Mouse (Mus musculus) embryonic fibroblast, embryonic 13.5 days (primary cell): ENCODE results near the gene Gabarap. TPM values are rescaled to one million over a fixed set of nuclear protein-coding genes. Genes with fewer than 3 reads are reported as not detected.
A peak's percentile ranks its signal among the peaks of the same experiment; 100 is the strongest.

Experiments
- H3K27ac ChIP-seq: 2 replicates; pipeline ENCODE4 v1.5.1; 2012; ENCODE audit warnings: low read length, control low read depth, inconsistent platforms; ENCODE audit not compliant: insufficient read depth
- H3K4me1 ChIP-seq: 2 replicates; pipeline ENCODE4 v1.6.1; 2011; ENCODE audit warnings: low read length; ENCODE audit not compliant: control insufficient read depth, insufficient read depth
- H3K4me3 ChIP-seq: 2 replicates; pipeline ENCODE4 v1.5.1; 2011; ENCODE audit warnings: mild to moderate bottlenecking, control low read depth, low read length; ENCODE audit not compliant: insufficient read depth
- CTCF ChIP-seq: IDR thresholded peaks from 2 replicates; pipeline ENCODE4 v1.5.1; 2011; ENCODE audit warnings: mild to moderate bottlenecking, control low read depth, low read length, moderate library complexity, borderline replicate concordance; ENCODE audit not compliant: insufficient read depth
- POLR2A ChIP-seq: IDR thresholded peaks from 2 replicates; pipeline ENCODE4 v1.6.1; 2011; ENCODE audit warnings: low read depth, mild to moderate bottlenecking, control low read depth, low read length, moderate library complexity
- polyA plus RNA-seq: library from polyadenylated mRNA; stranded (reverse); fragments of >200 nt; gene quantifications from 2 replicates; pipeline ENCODE4 v1.2.4, GENCODE M21; 2011; ENCODE audit warnings: low read depth; ENCODE audit not compliant: missing spikeins, insufficient read length

The Gabarap gene
- polyA plus RNA-seq, 1 experiment = 646 TPM

- Histone ChIP-seq H3K4me1 (peaks cover 6% of the 10 kb centered on the region; the same call in 1 of the 2 replicates), H3K27ac (no peak overlapping the region), H3K4me3 (no peak overlapping the region)
- no peak for TF ChIP-seq POLR2A
- no peak; the same call in 1 of the 2 replicates for TF ChIP-seq CTCF
Measured at GRCm38 (mm10) chr11:69998567-69999491, 7.9 kb downstream of the Gabarap start.

GRCm38 (mm10) chr11:69999666-70000065 lies 8.7 kb downstream of the Gabarap start:
- Histone ChIP-seq H3K27ac (peak overlapping the region; percentile 16; the same call in 1 of the 2 replicates), H3K4me1 (peaks cover 6% of the 10 kb centered on the region; the same call in 1 of the 2 replicates), H3K4me3 (no peak overlapping the region)
- TF ChIP-seq POLR2A (no peak), CTCF (no peak)

DNA sequence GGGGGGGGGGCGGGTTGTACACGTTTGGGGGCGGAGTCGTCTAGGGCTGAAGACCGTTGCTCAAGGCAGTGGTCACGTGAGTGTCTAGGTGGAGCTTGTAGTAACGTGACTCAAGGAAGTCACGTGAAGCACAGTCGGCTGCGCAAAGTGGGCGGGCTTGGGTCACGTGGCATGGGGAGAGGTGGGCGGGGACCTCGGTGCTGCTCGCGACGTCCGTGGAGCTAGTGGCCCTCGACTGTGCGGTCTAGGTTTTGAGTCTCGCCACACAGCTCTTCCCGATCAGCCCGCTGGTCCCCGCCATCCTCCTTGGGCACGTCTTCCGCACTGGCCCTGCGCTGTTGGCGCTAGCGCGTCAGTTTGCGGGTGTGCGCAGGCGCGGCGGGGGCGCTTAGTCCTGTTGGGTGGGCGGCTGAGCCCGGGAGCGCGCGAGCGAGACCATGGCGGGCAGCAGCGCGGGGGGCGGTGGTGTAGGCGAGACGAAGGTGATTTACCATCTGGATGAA lies 9.5 kb downstream of the Gabarap start, which contains the start of gene Dvl2:
Dvl2 (plus strand) TSS at position 200 of the 503 bp plus-strand sequence.
- H3K4me3 ChIP-seq = peak within 1 kb of the TSS; percentile 98
- no peak for TF ChIP-seq CTCF
- peak; percentile 95 for TF ChIP-seq POLR2A
- peak within 1 kb of the TSS; percentile 81 for H3K27ac ChIP-seq
- peaks cover 6% of the 10 kb centered on the region; the same call in 1 of the 2 replicates for H3K4me1 ChIP-seq

- Histone ChIP-seq H3K4me1 (peaks cover 6% of the 10 kb centered on the region; the same call in 1 of the 2 replicates), H3K27ac (peak overlapping the region; percentile 81), H3K4me3 (peak overlapping the region; percentile 98)
- no peak for TF ChIP-seq CTCF
- TF ChIP-seq POLR2A = no peak
Measured at GRCm38 (mm10) chr11:70001159-70001558, 10.2 kb downstream of the Gabarap start.

- Histone ChIP-seq H3K4me3 (peak overlapping the region; percentile 98), H3K4me1 (peaks cover 6% of the 10 kb centered on the region; the same call in 1 of the 2 replicates), H3K27ac (no peak overlapping the region)
- TF ChIP-seq POLR2A = no peak
- TF ChIP-seq CTCF = no peak
Measured at GRCm38 (mm10) chr11:70001865-70002264, 10.9 kb downstream of the Gabarap start.

- Histone ChIP-seq H3K4me1 (peaks cover 6% of the 10 kb centered on the region; the same call in 1 of the 2 replicates), H3K4me3 (peak overlapping the region; percentile 3; the same call in 1 of the 2 replicates), H3K27ac (no peak overlapping the region)
- TF ChIP-seq POLR2A (no peak), CTCF (no peak)
Measured at GRCm38 (mm10) chr11:70002471-70002870, 11.5 kb downstream of the Gabarap start.

DNA sequence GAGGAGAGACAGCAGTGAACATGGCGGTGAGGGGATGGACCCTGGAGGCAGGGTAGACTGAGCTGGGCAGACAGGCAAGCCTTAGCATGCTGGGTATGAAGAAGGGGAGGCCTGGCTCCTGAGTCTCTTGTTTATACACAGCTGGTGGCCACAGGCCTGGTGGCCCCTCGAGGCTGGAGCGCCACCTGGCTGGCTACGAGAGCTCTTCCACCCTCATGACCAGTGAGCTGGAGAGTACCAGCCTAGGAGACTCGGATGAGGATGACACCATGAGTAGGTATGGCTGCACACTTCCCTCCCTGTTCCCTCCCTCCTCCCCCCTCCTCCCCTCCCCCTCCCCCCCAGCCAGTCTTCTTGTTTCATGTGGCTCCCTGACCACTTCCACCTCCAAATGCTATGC lies 14.6 kb downstream of the Gabarap start:
- Histone ChIP-seq H3K27ac (no peak overlapping the region), H3K4me1 (peaks cover 3% of the 10 kb centered on the region; the same call in 1 of the 2 replicates), H3K4me3 (no peak overlapping the region)
- no peak for TF ChIP-seq POLR2A
- TF ChIP-seq CTCF = peak; percentile 26; the same call in 1 of the 2 replicates

- TF ChIP-seq CTCF (no peak), POLR2A (no peak)
Measured at GRCm38 (mm10) chr11:70010033-70010432, 19.1 kb downstream of the Gabarap start.

DNA sequence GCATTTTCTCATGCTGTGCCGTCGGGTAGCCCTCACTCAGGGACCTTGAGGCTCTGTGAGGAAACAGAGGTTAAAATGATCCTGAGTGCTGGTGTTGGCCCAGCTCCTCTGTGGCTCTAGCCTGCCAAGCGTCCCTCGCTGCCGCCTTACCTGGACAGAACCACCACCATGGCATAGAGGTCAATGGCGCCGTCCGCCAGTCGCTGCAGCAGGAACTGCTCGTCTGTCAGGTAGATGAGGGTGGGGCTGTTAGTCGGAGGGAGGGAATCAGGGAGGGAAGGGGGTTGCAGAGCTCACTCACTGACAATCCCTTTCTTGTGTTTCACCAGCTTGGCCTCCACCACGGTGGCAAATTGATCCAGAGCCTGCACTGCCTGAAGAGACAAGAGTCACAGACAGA lies 19.6 kb downstream of the Gabarap start:
- Histone ChIP-seq H3K4me1 (0 out of 2 replicates have a peak, but pooled peaks cover 7% of the 10 kb centered on the region), H3K27ac (no peak overlapping the region), H3K4me3 (no peak overlapping the region)
- TF ChIP-seq POLR2A = no peak
- TF ChIP-seq CTCF = no peak

More at GRCm38 (mm10) chr11:70010033-70010432, 19.1 kb downstream of the Gabarap start:
- Histone ChIP-seq H3K27ac (no peak overlapping the region), H3K4me3 (no peak overlapping the region), H3K4me1 (0 out of 2 replicates have a peak, but pooled peaks cover 7% of the 10 kb centered on the region)

DNA sequence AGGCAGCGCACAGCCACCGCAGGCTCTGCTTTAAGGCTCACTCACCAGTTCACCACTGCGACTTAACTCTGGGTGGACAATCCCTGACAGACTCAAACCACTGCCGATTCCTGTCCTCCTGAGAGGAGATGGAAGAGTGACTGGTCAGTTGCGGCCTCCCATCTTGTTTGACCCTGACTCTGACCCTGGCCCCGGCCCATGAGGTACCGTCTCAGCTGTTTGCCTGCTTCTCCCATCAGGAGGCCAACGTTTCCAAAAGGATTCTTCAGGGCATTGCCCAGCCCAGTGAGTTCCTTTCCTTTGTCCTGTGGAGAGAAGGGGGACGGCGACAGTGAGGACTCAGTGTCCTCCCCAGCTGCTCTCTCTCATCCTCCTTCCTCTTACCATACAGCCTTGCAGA lies 20.0 kb downstream of the Gabarap start:
- no peak for TF ChIP-seq CTCF
- no peak for TF ChIP-seq POLR2A
- Histone ChIP-seq H3K27ac (no peak overlapping the region), H3K4me1 (0 out of 2 replicates have a peak, but pooled peaks cover 7% of the 10 kb centered on the region), H3K4me3 (no peak overlapping the region)
